Mouse (Mus musculus) cortical plate, adult 2 months (tissue): Measurements from ENCODE around the gene Slc3a1. TPM values are rescaled to one million over a fixed set of nuclear protein-coding genes. Genes with fewer than 3 reads are reported as not detected.
A peak's percentile ranks its signal among the peaks of the same experiment; 100 is the strongest.

Experiments used
- H3K27ac ChIP-seq: fragments of 200-500 bp; 2 replicates; pipeline ENCODE4 v1.5.1; 2012; ENCODE audit warnings: low read length, control low read depth, inconsistent platforms; ENCODE audit not compliant: insufficient read depth
- H3K4me1 ChIP-seq: fragments of 200-500 bp; 2 replicates; pipeline ENCODE4 v1.6.1; 2011; ENCODE audit warnings: low read length; ENCODE audit not compliant: control insufficient read depth, insufficient read depth
- H3K4me3 ChIP-seq: fragments of 200-500 bp; 2 replicates; pipeline ENCODE4 v1.5.1; 2011; ENCODE audit warnings: mild to moderate bottlenecking, low read length, control low read depth; ENCODE audit not compliant: insufficient read depth
- CTCF ChIP-seq: fragments of 200-500 bp; IDR thresholded peaks from 2 replicates; pipeline ENCODE4 v1.5.1; 2011; ENCODE audit warnings: mild to moderate bottlenecking, control low read depth, low read length; ENCODE audit not compliant: insufficient read depth; ENCODE audit errors: extremely low read depth
- POLR2A ChIP-seq: fragments of 200-500 bp; IDR thresholded peaks from 2 replicates; pipeline ENCODE4 v1.6.1; 2011; ENCODE audit warnings: mild to moderate bottlenecking, low read length, control low read depth; ENCODE audit not compliant: insufficient read depth; ENCODE audit errors: extremely low read depth
- polyA plus RNA-seq: library from polyadenylated mRNA; depleted of rRNA; stranded (reverse); fragments of >200 nt; gene quantifications from 2 replicates; pipeline ENCODE4 v1.2.3, GENCODE M21; 2012

The Slc3a1 gene
- polyA plus RNA-seq, 1 experiment, result 0.10 TPM

- no peak for TF ChIP-seq CTCF
- TF ChIP-seq POLR2A, result no peak
- no peak overlapping the region for H3K4me3 ChIP-seq
- H3K4me1 ChIP-seq, result peaks cover 5% of the 10 kb centered on the region
- no peak overlapping the region for H3K27ac ChIP-seq
Observed at GRCm38 (mm10) chr17:85085335-85085734, 57.2 kb downstream of the Slc3a1 start.

- Histone ChIP-seq H3K4me1 (peaks cover 7% of the 10 kb centered on the region), H3K27ac (no peak overlapping the region), H3K4me3 (no peak overlapping the region)
- TF ChIP-seq POLR2A (no peak), CTCF (no peak)
Observed at GRCm38 (mm10) chr17:85086501-85086900, 58.3 kb downstream of the Slc3a1 start.

GRCm38 (mm10) chr17:85087591-85087990, 59.4 kb downstream of the Slc3a1 start:
- no peak overlapping the region for H3K4me3 ChIP-seq
- no peak for TF ChIP-seq CTCF
- TF ChIP-seq POLR2A, result no peak
- H3K4me1 ChIP-seq, result peaks cover 7% of the 10 kb centered on the region
- H3K27ac ChIP-seq, result no peak overlapping the region

- H3K4me1 ChIP-seq, result peaks cover 7% of the 10 kb centered on the region
- TF ChIP-seq POLR2A, result no peak
- no peak for TF ChIP-seq CTCF
- no peak overlapping the region for H3K27ac ChIP-seq
- peak overlapping the region; percentile 93; the same call in 1 of the 2 replicates for H3K4me3 ChIP-seq
Observed at GRCm38 (mm10) chr17:85088401-85088800, 60.2 kb downstream of the Slc3a1 start.

- peak overlapping the region; percentile 93 for H3K4me3 ChIP-seq
- H3K27ac ChIP-seq, result no peak overlapping the region
- no peak for TF ChIP-seq CTCF
- peaks cover 7% of the 10 kb centered on the region for H3K4me1 ChIP-seq
Observed at GRCm38 (mm10) chr17:85089011-85089410, 60.8 kb downstream of the Slc3a1 start.

- Histone ChIP-seq H3K27ac (peak overlapping the region; percentile 55), H3K4me3 (peak overlapping the region; percentile 93), H3K4me1 (peaks cover 7% of the 10 kb centered on the region)
- TF ChIP-seq POLR2A (no peak), CTCF (no peak)
Observed at GRCm38 (mm10) chr17:85089621-85090020, 61.4 kb downstream of the Slc3a1 start.

- Histone ChIP-seq H3K27ac (peak within 1 kb of the TSS; percentile 79), H3K4me3 (peak within 1 kb of the TSS; percentile 93), H3K4me1 (peaks cover 7% of the 10 kb centered on the region; the same call in 1 of the 2 replicates)
- TF ChIP-seq POLR2A (peak; percentile 97), CTCF (no peak)
Observed at GRCm38 (mm10) chr17:85090120-85091099, 62.2 kb downstream of the Slc3a1 start, which contains the start of the genes Prepl and Camkmt. Gene Prepl (minus strand): TSS chr17:85090241. Gene Camkmt (plus strand): TSS chr17:85090552.

- no peak for TF ChIP-seq CTCF
- TF ChIP-seq POLR2A, result no peak
- H3K4me1 ChIP-seq, result peaks cover 7% of the 10 kb centered on the region; the same call in 1 of the 2 replicates
- no peak overlapping the region; the same call in 1 of the 2 replicates for H3K4me3 ChIP-seq
- no peak overlapping the region for H3K27ac ChIP-seq
Observed at GRCm38 (mm10) chr17:85091762-85092161, 63.6 kb downstream of the Slc3a1 start.

GRCm38 (mm10) chr17:85096396-85096795, 68.2 kb downstream of the Slc3a1 start:
- no peak overlapping the region for H3K4me3 ChIP-seq
- H3K4me1 ChIP-seq, result no peaks in the 10 kb centered on the region
- TF ChIP-seq POLR2A (no peak), CTCF (no peak)
- H3K27ac ChIP-seq, result no peak overlapping the region
